Mouse (Mus musculus): ENCODE data around the gene Edf1.
A peak's percentile ranks its signal among the peaks of the same experiment; 100 is the strongest.
"Not testable (repeated sequence)": the region's sequence is repeated elsewhere in the genome, so short reads cannot be mapped to it uniquely, and the experiment has no call there.

The Edf1 gene

DNA sequence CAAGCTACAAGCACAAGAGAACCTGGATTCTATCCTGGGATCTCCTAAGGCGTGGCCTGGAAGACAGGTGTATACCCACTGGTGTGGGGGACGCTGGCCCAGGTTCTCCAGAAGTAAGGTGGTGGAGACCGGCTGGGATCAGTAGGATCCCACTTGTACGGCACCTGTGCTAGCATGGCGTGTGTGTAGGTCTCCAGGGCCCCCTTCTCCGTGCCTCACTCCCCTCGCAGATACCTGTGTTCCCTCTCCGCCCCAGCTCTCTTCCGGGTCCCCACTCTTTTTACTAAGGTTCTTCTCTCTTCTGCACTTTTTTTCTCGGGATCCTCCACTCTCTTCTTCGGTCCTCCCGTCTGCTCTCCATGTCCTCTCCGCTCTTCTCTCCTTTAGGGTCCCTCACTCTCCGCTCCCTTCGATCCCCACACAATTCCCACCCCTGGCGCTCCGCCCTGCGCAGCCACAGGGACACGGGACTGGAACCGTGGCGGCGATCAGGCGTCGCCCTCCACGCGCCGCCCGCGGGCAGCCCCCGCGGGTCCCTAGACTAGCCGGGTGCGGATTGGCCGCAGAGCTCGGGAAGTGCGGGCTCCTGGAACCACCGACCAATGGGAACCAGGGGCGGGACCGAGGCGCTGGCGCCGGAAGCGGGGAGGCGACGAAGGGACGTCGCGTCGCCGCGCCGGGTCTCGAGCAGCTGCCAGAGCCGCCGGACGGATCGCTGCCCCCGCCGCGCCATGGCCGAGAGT is at the start of gene Edf1:
Edf1 (plus strand) TSS at position 627 of the 743 bp plus-strand sequence.
- peak; percentile 94 for DNase-seq

DNA sequence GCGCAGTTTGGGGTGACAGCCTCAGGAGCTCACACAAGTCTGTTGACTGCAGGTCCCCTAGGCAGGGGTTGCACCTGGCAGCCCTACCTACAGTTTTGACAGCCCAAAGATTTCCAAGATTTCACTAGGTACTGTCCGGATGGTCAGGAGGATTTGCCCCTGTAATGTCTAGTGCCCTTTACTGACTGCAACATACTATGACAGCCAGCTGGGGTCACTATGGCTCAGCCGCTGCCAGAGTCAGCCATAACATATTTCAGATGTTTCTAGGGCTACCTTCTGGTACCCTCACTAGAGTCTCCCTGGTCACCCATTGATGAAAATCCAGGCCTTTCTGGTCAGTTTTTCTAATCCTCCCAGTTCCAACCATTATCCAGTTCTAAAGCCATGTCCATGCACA is 47.7 kb upstream of the Edf1 start:
- DNase-seq = no peak

DNA sequence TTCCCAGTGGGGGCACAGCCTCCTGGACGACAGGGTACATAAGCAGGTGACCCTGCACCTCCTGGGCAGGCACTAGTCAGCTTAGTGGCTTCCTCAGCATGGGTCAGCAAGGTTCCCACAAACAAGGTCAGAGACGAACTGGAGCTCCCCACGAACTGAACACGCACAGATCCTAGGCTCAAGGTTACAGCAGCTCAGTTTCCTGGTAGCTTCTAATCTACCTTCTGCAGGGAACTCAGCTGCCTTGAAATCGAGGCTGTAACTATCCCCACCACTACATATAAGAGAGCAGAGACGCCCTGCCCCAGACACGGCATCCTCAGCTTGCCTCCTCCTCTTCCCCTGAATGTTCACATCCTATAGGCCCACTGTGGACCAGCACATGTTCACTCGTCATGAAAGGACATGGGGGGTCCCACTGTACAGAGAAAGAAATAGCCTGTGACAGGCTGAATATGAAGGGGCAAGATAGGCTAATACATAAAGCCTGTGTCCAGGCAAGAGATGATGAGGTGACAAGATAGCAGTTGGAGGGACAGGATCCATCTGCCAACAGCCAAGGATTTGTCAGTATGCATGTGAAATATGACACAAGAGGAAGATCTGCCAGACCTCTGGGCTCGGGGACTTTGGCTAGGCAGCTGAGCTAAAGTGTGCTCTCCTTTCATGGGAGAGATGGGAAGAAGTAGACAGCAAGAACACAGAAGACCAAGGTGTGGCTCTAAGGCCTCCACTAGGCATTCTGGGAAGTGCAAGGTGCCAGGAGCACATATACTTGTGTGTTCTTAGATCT is 30.9 kb upstream of the Edf1 start:
- DNase-seq = no peak

DNA sequence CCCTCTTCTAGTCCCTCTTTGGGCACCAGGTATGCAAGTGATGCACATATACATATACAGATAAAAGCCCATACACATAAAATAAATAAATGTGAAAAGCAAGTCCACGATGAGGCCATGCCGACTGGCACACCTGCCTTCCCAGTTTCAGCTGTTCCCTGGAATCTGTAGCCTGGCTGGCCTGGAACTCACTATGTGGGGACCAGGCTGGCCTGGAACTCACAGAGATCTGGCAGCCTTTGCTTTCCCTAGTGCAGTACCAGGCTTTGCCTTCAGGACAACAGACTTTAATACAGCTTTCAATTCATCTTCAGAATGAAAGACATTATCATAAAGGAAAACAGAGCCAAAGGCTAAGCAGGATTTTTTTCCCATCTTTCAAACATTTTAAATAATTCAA is 23.9 kb upstream of the Edf1 start:
- no peak for DNase-seq

GRCm38 (mm10) chr2:25534178-25534865 is 23.3 kb upstream of the Edf1 start:
- peak; percentile 78 for DNase-seq

DNA sequence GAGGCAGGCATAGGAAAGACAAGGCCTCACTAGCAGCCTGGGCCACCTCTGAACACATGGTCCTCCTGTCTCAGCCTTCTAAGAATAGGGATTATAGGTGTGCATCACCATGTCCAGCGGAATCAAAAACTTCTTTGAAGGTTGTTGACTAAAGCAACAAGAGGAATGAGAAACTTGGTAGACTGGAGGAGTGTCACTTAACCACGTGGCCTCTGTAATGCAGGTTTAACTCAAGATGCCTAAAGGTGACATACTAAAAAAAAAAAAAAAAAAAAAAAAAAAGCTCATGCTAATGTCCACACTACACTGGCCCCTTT is 22.8 kb upstream of the Edf1 start:
- DNase-seq = no peak

- DNase-seq = no peak
These were observed 21.1 kb upstream of the Edf1 start for GRCm38 (mm10) chr2:25536531-25536930.

DNA sequence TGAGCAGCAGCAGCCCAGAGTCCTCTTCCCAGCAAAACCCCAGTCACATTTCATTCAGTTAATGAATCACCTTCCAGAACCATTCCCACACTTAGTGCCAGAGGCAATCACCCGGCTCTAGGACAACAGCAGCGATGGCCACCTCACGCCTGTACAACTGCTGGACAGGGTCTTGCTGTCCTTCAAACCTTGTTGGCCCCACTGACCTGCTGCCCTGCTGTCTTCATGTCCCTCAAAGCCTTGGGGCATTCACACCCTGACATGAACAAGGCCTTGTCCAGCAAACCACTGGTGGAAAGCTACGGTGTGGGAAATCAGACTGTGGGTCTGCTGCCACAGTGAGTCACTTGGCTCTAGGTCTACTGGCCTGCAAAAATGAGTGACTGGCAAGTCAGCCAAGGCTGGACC is 17.1 kb upstream of the Edf1 start:
- peak; percentile 46 for DNase-seq

- no peak for DNase-seq
These were observed 15.8 kb upstream of the Edf1 start for GRCm38 (mm10) chr2:25541644-25542367.

- DNase-seq = no peak
These were observed 11.4 kb upstream of the Edf1 start for GRCm38 (mm10) chr2:25545996-25546810.

DNA sequence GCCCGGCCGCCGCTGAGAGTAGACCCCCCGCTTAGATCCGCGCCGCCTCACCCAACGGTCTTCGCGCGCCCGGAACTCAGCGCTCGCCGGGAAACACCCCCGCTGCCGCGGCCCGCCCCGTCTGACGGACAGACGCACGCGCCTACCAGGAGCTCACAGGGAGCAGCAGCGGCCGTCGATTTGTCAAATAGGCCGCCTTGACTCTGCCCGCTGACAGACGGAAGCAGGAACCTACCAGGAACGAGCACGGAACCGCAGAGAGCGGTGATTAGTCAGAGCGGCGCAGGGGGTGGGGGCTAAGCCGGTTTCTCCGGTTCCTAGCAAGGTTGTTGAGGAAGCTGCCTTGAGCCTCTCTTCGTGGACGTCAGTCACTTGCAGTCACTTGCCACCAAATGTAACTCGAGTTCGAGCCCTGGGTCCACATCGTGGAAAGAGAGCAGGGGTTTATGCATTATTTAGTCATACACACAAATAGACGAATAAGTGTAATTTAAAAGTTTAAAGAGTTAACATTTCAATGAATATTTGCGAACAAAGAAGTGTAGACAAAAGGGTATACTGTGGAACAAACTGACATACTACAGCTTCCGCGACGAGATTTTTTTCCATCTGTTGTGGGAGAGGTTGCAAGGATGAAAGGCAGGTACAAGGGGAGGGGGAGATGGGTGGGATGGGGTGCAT is 10.7 kb upstream of the Edf1 start, which contains the start of gene Traf2:
Traf2 (minus strand) TSS at position 130 of the 681 bp plus-strand sequence.
- DNase-seq = peak; percentile 99

DNA sequence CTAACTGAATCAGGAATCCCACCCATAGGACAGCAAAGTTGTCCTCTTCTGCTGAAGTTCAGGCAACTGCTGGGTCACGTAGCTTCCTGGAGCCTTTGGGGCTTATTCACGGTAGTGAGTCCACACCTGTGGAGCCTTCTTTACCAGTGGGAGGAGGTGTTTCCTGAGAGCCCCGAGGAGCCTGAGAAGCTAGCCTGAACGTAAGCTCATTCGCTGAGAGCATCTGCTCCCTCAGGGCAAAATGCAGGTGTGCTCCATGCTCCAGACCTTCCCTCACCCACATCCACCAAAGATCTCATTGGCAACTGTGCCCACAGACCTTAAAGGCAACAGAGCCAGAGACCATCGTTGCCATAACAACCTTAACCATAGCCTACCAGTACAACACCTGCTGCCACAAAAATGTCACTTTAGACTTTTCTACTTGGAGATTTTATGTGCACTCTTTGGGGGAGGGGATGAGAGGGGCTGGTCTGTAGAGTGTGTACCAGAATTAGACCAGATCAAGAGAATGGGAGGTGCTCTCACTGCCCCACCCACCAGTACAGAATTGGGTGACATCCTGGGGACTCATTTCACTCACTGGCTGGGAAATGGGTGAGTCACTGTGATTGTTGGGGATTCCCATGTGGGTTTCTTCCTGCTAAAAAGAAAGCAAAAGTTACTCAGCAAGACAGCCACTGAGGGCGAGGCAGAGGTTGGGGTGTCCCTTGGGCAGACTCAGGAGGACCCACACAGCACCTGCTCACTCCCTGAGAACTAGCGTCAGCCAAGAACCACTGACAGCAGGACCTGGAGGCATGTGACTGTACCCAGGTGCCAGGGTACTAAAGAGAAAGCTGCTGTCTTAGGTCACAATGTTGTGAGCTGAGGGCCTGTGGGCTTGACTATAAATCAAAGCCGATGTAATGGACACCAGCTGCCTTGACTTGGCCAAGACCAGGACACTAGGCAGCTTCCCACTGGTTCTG is 8.3 kb upstream of the Edf1 start:
- DNase-seq = no peak

DNA sequence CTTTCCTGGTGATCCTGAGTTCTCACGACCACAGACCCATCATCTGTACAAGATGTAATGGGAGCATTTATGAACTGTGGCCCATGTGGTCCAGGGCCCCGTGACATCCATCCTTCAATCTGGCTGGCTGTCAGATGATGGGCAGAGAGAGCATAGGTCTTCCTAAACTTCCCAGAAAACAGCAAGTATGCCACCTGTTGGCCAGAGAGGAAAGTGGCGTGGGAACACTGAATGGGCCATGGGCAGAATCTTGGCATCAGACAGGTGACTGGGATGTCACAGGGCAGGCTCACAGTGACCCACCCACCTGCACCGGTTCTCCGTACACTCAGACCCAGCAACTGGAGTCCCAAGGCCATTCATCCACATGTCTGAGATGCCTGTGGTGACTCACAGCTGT is 6.5 kb upstream of the Edf1 start:
- peak; percentile 74 for DNase-seq

DNA sequence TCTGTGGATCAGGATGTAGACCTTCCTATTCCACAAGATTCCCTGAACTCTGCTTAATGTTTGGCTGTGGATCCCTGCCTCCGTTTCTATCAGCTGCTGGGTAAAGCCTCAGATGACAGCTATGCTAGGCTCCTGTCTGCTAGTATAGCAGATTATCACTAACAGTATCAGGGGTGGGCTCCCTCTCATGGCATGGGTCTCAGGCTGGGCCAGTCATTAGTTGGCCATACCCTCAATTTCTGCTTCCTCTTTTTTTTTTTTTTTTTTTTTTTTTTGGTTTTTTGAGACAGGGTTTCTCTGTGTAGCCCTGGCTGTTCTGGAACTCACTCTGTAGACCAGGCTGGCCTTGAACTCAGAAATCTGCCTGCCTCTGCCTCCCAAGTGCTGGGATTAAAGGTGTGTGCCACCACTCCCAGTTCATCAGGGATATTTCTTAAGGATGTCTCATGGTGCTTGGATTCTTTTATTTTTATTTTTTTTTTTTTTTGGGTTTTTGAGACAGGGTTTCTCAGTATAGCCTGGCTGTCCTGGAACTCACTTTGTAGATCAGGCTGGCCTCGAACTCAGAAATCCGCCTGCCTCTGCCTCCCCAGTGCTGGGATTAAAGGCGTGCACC is 4.4 kb upstream of the Edf1 start:
- not testable (repeated sequence) for DNase-seq

GRCm38 (mm10) chr2:25555479-25555878 is 2.2 kb upstream of the Edf1 start:
- DNase-seq = not testable (repeated sequence)

GRCm38 (mm10) chr2:25556296-25556695 is 1.4 kb upstream of the Edf1 start:
- DNase-seq = no peak

DNA sequence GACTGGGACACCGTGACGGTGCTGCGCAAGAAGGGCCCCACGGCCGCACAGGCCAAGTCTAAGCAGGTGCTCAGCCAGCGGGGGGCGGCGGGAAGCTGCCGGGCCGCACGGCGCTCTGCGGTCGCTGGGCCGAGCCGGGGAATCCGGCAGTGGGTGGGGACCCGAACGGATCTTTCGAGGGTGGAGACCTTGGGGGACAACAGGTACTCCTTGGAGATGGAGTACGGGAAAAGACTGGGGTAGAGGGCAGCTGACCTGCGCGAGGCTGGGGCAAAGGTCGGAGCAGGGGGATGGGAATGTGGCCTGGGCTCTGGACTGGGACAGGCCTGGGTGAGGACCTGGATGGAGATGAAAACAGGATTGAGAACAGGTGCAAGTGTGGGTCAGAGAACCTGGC is 315 bp downstream of the Edf1 start:
- peak; percentile 64 for DNase-seq

DNA sequence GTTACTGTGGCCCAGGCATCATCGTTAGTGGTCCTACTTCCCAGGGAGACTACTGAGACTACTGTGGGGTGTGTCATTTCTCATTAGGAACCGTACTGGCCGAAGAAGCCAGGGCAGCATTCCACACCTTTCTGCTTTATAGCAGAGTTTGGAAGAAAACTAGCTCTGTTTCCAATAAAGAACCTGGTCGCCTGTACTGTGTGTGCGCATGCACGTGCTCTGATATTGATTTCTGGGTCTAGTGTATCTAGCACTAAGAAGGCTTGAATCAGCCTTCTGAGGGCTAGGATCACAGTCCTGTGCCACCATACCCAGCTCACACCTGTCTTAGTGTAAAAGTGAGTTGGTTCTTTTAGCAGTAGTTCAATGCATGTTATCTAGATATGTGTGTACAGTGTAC is 1.1 kb downstream of the Edf1 start:
- no peak for DNase-seq

GRCm38 (mm10) chr2:25560551-25560950 is 2.9 kb downstream of the Edf1 start:
- DNase-seq = no peak

- DNase-seq = no peak
These were observed 4.3 kb downstream of the Edf1 start for GRCm38 (mm10) chr2:25561946-25562345.

Data from kidney, adult 18-20 months (tissue).